Mouse (Mus musculus): ENCODE data around the gene Nr2e1. TPM values are rescaled to one million over a fixed set of nuclear protein-coding genes. Genes with fewer than 3 reads are reported as not detected.

Gene Nr2e1
- polyA plus RNA-seq, 1 experiment, result not detected

DNA sequence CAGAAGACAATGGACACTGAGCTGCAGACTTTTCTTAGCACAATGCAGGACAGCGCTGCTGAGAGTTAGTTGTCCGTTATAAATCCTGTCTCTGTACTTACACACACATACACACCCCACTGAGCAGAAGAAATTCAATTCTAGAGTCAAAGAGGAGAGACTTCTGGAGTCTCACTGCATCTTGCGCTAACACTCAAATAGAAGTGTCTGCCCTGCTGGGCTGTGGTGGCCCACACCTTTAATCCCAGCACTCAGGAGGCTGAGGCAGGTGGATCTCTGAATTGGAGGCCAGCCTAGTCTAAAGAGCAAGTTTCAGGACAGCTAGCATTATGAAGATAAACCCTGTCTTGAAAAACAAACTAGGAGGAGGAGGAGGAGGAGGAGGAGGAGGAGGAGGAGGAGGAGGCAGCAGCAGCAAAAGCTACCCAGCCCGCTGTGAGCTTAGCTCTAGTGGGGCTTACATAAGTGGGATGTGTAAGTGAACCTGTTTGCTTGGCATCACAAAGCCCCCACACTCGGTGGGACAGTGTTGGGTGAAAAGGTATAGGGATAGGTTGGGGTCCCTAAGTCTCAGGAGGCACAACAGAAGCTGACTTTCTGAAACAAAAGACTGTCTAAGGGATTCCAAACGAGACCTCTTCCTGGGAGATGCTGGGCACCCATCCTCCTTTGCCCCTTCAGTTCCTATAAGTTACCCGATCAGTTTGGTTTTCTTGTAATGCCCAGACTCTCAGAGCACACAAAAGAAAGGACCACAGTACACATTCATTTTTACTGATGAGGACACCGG is 4.7 kb upstream of the Nr2e1 start:
- no peak for DNase-seq (ENCODE audit: low spot score)

DNA sequence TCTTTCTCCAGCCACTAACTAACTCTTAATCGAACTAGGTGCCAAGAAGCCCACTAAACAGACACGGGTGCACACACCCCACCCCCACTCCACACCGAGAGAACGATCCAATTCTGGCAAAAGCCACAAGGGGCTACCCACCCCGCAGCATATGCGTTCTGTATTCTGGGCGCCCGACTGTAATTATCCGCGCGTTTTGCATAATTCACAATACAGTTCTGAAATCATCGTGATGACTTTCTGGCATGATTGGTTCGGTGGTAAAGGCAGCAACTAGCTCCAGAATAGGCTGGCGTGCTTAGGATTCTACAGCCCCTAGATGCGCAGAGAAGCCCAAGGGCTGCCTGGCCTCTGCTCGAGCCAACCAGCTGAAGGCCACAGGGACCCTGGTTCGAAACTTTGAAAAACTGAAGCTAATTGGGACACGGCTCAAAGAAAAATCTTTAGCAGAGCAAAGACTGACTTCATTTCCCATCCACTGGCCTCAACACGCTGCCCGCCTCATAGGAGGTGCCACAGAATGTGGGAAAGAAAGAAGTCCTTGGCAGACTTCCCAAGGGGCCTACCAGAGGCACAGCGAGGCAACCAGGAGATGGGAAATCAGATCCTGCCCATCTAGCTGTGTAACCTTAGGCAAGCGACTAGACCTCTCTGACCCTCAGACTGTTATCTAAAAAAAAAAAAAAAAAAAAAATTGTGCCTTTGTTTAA is 2.3 kb upstream of the Nr2e1 start:
- DNase-seq (ENCODE audit: low spot score), result no peak

DNA sequence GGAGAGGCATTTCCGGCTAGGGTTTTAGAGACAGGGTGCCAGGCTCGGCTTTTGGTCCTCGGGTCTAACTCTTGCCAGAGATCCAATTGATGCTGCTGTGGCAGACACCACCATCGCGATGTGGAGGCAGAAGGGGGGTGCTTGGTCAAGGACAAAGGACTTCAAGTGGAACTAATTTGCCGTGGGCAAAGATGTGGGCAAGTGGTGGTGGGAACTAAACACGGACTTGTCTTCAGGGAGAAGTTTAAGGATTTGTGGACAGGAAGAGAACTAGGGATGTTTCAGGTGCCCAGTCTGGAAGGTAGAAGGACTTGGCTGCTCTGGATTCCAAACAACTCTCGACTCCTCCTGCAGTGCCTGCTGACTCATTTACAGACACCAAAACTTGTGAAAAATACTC is 1.7 kb upstream of the Nr2e1 start:
- no peak for DNase-seq (ENCODE audit: low spot score)

DNA sequence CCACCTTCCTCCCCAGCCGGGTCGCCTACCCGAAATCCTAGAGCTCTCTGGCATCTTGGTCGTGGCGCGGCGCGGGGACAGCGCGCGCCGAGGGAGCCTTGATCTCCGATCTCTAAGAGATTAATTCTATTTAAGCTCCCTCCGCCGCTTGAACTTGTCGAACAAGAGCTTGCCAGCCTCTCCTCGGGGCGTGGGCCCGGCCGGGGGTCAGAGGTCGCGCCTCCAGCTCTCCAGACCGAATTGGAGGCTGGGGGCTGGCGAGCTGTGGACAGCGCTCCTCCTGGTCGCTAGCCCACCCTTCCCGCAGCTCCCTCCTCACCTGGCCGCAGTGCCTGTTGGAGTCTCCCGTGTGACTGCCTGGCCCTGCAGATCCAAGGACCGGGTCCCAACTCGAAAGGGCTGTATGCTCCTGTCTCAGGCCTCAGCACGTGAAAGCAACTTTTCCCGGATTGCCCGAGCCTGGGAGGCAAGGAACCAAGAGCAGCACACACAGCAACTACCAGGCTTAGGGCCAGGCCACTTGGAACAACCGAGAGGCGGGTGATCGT is 1.1 kb upstream of the Nr2e1 start:
- DNase-seq (ENCODE audit: low spot score), result no peak

- DNase-seq (ENCODE audit: low spot score), result no peak
Observed at GRCm38 (mm10) chr10:42583902-42584435, 537 bp upstream of the Nr2e1 start.

DNA sequence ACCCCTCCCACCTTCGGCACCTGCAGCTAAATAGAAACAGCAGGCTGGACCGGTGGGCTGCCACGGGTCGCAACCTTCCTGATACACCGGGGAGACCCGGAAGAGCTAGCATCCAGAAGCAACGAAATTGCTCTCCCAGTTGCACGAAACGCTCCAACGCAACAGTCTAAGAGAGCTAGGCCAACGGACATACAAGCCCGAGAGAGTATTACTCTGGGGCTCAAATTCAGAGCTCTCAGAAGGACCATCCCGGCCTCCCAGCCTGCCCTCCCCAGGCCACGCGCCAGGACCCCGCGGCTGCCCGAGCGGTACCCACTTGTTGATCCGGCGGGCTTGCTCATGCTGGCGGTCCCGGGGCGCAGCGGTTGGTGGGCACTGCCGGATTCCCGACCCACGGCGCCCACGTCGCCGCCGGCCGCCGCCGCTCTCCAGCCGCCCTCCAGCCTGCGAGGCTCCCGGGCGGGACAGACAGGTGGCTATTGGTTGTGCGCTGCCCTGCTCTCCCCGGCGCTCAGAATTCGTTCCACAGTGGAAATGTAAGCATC is 794 bp downstream of the Nr2e1 start:
- DNase-seq (ENCODE audit: low spot score), result no peak

DNA sequence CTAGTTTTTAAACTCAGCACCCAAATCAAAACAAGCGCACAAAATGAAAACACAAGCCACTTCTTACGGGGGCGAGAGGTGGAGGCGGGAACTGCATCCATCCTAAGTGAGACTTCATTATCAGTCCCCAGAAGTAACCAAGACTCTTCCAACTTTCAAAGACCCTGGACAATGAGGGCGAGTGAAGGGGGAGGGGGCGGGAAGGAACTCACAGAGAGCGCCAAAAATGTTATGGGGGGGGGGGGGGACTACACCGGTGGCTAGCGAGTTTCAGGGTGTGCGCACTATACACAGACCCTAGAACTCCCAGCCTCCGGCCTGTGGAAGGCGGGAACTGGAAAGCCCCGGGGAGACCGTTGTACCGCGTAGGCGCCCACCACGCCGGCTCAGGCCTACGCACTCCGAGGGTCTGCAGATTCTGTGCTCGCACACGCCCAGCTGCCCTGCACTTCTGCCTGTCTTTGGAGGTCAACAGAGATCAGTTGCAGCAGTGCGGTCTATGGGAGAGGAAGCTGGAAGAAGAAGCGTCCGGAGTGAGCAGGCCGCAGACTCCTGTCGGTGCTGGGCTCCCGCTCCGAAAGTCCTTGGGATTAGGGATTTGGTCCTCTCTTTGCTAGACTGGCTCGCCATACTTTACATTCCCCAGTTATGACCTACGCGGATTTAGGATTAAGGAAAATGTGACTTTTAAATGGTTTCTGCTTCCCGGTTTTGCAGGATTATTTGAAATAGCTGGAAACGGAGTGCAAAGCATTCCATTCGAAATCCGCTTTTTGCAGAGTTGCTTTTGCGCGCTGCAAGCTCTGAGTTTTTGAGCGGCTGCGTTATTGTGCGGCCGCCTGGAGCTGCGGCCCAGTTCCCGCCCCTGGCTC is 1.5 kb downstream of the Nr2e1 start:
- DNase-seq (ENCODE audit: low spot score), result no peak

- DNase-seq (ENCODE audit: low spot score), result no peak
Observed at GRCm38 (mm10) chr10:42580951-42581277, 2.5 kb downstream of the Nr2e1 start.

GRCm38 (mm10) chr10:42580131-42580950 is 3.1 kb downstream of the Nr2e1 start:
- DNase-seq (ENCODE audit: low spot score), result no peak

DNA sequence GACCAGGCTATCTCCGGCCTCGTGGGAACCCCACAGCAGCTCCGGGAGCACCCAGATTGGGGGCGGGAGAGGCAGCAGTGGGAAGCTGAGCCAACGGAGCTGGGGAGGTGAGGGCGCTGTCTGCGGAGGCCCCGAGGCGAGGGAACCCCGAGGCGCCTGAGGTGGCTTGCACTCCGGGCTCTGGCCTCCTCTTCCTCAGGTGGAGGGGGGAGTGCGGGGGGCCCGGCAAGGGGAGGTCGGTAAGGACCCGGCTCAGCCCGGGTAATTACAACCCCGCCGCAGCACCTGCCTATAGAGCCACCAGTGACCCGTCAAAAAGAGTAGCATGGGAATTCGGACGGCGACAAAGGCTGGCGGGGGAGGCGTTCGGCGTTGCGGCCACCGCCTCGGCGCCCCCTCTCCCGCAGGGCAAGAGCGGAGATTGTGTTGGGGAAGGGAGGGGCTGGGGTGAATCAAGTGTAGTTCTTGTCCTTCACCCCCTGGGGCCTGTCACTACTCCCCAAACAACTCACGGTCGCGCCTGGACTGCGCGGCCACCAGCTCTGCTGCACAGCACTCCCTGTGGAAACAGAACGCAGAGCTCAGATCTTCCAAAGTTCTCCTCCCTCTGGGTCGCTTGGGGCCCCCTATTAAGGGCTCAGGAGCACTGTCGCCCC is 3.8 kb downstream of the Nr2e1 start:
- no peak for DNase-seq (ENCODE audit: low spot score)

DNA sequence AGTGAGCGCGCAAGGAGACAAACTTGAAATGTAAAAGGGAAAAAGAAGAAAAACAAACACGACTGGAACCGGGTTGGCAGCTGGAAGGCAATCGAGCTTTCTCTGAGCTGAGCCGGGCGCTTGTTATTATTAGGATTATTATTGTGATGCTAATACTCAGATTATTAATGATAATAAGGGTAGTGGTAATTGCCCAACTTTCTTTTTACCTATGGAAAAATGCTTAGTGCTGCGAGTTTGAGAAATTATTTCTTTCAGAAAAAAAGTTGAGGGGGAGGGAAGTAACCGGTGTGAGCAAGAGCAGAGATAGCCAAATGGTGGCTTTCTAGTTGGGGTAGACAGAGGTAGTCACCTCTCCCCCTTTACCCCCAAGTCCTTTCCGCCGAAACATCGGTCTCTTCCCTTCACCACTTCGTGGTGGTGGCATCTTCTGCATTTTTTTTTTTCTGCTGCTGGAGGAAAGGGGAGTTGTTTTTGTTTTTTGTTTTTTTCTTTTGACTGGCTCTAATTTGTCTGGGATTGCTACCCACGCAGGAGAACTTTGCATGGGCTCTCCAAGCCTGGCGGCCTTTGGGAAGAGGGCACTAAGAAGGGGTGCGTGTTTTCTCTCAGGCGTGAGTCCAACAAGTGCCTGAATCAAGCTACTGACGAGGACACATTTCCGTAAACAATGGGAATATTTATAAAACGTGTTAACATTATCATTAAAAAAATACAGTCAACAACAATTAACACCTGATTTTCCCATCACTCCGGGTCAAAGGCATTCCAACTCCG is 4.5 kb downstream of the Nr2e1 start:
- no peak for DNase-seq (ENCODE audit: low spot score)

DNA sequence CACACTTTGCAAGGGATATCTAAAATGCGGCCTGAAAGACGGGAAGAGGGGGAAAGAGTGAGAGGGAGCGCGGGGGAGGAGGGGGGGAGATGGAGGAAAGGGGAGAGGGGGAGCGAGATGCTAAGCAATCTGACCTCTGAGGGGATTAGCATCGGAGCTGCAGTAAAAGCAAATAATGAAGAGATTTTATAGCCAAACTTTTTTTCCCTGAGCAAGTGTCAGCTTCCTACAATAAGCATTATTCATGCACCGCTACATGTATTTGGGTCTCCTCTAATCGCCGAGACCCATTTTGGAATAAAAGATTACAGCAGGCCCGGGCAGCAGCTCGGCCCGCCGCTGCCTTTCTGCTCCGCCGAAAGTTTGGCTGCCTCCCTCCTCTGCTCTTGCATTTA is 5.2 kb downstream of the Nr2e1 start:
- no peak for DNase-seq (ENCODE audit: low spot score)

- DNase-seq (ENCODE audit: low spot score), result no peak
Observed at GRCm38 (mm10) chr10:42577525-42578280, 5.7 kb downstream of the Nr2e1 start.

- DNase-seq (ENCODE audit: low spot score), result no peak
Observed at GRCm38 (mm10) chr10:42574639-42575038, 8.8 kb downstream of the Nr2e1 start.

DNA sequence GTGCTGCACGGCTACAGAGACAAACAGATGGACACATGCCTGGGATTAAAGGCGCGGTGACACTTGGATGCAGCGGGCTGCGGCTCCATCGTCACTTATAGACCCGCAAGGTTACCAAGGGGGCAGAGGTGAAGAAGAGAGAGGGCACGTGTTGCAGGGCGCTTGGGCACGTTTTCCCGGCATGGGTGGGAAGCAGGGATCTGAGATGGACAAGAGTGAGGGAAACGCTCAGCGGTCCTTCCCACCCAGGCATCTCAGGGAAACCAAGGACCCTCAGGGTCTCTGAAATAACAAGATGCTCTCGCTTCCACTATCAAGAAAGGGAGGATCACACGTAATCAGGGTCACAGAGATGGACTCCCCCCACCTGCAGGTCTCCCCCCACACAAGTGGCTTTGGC is 10.5 kb downstream of the Nr2e1 start:
- no peak for DNase-seq (ENCODE audit: low spot score)

DNA sequence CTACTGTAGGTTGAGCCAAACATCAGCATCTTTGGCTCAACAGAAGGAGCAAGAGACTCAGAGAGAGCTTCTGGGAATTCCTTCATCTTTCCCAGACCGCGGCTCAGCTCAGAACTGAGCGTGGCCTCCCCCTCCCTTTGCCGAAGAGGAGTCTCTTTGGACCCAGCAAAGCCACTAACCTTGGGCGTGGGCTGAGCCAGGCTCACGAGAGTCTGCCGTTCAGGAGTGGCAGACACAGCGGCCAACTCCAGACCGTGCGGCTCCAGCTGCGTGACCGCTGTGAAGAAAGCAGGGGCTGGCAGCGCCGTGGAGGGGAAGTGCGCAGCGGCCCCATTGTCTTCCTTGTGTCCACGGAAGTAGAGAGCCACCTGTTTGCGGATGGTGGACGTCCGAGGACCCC is 10.9 kb downstream of the Nr2e1 start:
- no peak for DNase-seq (ENCODE audit: low spot score)

DNA sequence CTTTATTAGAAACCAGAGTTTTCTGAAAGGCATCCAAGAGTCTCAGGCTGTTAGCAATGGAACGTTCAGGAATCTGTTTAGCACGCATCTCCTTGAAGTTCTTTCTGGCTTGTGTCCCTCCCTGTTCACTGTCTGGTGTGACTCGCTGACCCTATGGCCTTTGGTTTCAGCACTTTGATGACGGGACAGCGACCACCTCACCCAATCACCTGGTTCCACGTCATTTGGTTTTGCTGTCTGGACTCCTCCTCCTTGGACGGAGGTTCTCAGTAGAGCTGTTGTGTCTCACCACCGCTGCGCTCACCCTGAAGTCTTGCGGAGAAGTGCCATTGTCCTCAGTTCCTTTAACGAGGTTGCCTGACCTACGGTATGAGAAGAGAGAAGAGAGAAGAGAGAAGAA is 21.2 kb downstream of the Nr2e1 start:
- no peak for DNase-seq (ENCODE audit: low spot score)

- no peak for DNase-seq (ENCODE audit: low spot score)
Observed at GRCm38 (mm10) chr10:42559581-42560200, 23.7 kb downstream of the Nr2e1 start.

All from urinary bladder, adult 2 months (tissue).